In the genomic region with DNA sequence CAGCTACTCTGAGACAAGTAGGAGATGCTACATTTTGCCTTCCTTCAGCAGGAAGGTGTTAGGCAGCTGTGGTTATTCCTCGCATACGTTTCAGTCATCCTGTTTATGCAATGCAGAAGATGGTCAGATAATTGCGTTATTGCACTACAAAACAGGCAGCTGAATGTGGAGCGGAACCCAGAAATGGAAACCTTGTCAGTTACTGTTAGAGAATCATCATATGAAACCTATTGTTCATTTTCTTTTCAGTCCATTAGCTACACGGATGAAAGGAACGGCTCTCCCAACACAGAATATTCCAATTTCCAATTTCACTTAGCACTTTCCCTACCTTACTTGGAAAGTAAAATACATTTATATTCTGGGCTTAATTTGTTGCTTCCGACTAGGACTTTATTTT, we compare ENCODE assay signal across 27 mouse cellular contexts.
"Had no signal": no experiment of that assay in that cellular context is flagged by ENCODE, and none has a peak within 500 bp of the region (broad histone marks: within the 10 kb centered on the region; RNA-seq: fewer than 3 reads in every experiment).

No protein-coding gene starts in this region.

- DNase-seq: gastrocnemius, adult 2 months; gastrocnemius, postnatal 10 days; gastrocnemius, postnatal 25 days; heart, postnatal 10 days; heart, postnatal 4 days; kidney, adult 18-20 months; kidney, adult 9 months; kidney, postnatal 14 days; kidney, postnatal 36 days; layer of hippocampus, adult 9-11 months; layer of hippocampus, postnatal 36 days; left cerebral cortex, postnatal 4 days; liver; liver, embryonic 13.5 days had no signal

- H3K27me3 ChIP-seq: heart, embryonic 12.5 days; hindbrain, embryonic 12.5 days; intestine, embryonic 15.5 days; kidney, embryonic 15.5 days; limb, embryonic 12.5 days; liver, embryonic 13.5 days had no signal

- H3K9me3 ChIP-seq: heart, embryonic 10.5 days; hindbrain, embryonic 10.5 days; intestine, embryonic 15.5 days; kidney, embryonic 15.5 days; limb, embryonic 12.5 days; liver, embryonic 13.5 days had no signal

- H3K4me1 ChIP-seq: heart, embryonic 10.5 days; heart, embryonic 12.5 days; hindbrain, embryonic 10.5 days; hindbrain, embryonic 12.5 days; intestine, embryonic 15.5 days; kidney, embryonic 15.5 days; limb, embryonic 12.5 days; liver, embryonic 13.5 days had no signal

- H3K27ac ChIP-seq: gastrocnemius, adult 2 months; heart, embryonic 10.5 days; hindbrain, embryonic 10.5 days; hindbrain, embryonic 12.5 days; hindbrain, embryonic 14.5 days; intestine, embryonic 15.5 days; kidney, embryonic 15.5 days; kidney, postnatal 0 days; limb, embryonic 12.5 days; liver, embryonic 13.5 days had no signal

- H3K4me3 ChIP-seq: gastrocnemius, adult 2 months; heart, embryonic 10.5 days; heart, embryonic 12.5 days; hindbrain, embryonic 10.5 days; hindbrain, embryonic 12.5 days; intestine, embryonic 15.5 days; kidney, embryonic 15.5 days; limb, embryonic 12.5 days; liver, embryonic 13.5 days had no signal

- H3K4me2 ChIP-seq: heart, embryonic 12.5 days; hindbrain, embryonic 12.5 days; hindbrain, embryonic 14.5 days; intestine, embryonic 15.5 days; kidney, embryonic 15.5 days; limb, embryonic 12.5 days; liver, embryonic 11.5 days; liver, embryonic 13.5 days had no signal

- H3K36me3 ChIP-seq: heart, embryonic 10.5 days; heart, embryonic 12.5 days; hindbrain, embryonic 10.5 days; hindbrain, embryonic 12.5 days; intestine, embryonic 15.5 days; kidney, embryonic 15.5 days; limb, embryonic 12.5 days; liver, embryonic 13.5 days had no signal

- ATAC-seq: hindbrain, embryonic 16.5 days; inflammation-experienced regulatory T-cells, adult 6 months; intestine, embryonic 15.5 days; intestine, postnatal 0 days had no signal

- H3K9ac ChIP-seq: heart, embryonic 12.5 days; hindbrain, embryonic 12.5 days; hindbrain, embryonic 14.5 days; intestine, embryonic 15.5 days; kidney, embryonic 15.5 days; limb, embryonic 12.5 days; liver, embryonic 13.5 days had no signal
